Mouse (Mus musculus) testis, postnatal 14 days (tissue): ENCODE results near the gene Prdx6b.

Source experiments
- DNase-seq: peaks from one replicate; pipeline ENCODE4 v3.0.0; 2021; ENCODE audit warnings: low spot score

The Prdx6b gene

DNA sequence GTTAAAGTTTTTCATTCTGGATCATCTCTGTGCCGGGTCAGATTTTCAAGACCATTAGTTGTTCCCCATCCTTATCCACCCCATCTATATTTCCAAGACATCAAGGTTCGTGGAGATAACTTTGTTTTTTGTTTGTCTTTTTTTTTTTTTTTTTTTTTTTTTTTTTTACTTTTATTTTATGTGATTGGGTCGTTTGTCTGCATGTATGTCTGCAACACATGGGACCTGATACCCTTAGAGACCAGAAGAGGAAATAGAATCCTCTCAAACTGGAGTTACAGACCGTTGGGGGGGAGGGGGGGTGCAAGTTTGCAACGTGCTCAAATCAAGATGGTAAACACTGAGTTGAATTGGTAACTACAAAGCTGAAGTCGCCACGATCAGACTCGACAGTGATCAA, at the start of gene Prdx6b:
Gene Prdx6b (plus strand): TSS at position 301 of the 400 bp plus-strand sequence.
- no peak for DNase-seq

DNA sequence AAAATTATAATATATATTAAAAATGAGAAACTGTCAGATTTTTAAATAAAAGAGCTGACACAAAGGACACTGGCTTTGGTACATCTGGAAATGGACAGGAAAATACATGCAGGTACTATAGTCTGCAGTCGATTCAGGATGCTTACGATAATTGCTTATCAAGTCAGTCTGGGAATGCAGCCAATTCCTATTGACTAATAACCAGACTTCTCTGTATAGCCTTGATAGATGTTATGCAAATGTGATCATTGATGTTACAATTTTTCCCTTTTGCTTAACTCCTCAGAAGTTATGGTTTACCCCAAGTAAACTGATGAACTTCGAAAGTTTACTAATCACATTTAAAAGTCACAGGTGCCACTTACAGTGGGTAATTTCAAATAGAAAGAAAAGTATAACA, 44.8 kb upstream of the Prdx6b start:
- no peak for DNase-seq

DNA sequence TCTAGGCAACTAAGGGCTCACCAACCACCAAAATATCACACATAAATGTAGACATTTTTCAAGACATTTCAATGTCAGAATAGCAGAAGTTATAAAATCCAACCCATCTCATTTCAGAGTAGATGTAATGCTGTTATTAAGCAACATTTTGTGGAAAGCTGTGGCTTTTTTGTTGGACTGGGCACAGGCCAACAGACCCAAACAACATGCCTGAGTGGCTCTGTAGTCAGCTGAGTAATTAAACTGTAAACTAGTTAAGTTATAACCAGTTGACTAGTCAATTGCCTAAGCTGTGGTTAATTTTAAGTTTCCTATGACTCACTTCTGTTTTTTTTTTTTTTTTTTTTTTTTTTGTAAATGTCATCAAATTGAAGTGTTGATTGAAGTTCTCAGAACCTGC, 44.4 kb upstream of the Prdx6b start:
- no peak for DNase-seq

DNA sequence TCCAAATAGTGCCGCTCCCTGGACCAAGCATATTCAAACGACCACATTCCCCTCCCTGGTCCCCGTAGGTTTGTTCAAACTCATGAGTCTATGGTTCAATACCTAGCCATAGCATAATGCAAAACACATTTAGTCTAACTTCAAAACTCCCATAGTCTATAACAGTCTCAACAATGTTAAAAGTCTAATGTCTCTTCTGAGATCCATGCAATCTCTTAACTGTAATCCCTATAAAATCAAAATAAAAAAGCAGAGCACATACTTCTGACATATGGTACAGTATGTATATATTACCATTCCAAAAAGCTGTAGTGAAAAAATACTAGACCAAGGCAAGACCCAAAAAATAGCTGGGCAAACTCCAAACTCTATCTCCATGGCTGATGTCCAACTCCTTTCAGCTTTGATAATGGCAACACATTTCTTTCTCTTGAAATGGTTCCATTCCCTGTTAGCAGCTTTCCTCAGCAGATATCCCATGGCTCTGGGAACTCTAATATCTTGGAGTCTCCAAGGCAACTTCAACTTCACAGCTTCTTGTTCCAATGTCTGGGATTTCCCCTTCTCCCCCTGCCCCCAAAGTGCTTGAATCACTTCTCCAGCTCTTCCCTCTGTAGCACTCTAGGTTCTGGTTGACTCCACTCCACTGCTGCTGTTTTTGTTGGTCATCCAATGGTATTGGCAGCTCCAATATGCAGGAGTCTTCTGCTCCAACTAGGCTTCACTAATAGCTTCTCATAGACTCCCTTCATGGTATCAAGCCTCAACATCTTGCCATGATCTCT, 32.2 kb upstream of the Prdx6b start:
- no peak for DNase-seq

DNA sequence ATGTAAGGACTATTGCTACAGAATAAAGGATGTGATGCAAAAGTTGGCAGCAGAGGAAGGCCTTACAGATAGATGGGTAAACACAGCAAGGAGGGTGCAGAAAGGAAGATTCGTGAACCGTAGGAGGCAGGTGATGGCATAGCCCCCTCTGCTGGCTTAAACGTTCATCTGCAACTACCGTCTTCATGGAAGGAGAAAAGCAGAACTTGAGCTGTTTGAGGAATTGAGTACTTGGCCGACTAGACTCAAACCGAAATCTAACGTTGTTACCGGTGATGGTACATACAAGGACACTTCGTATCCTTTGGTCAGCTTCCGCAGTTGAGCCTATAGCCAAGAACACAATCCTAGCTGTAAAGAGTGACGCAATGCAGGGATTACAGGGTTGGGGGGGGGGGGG, 25.4 kb upstream of the Prdx6b start:
- DNase-seq, result peak; percentile 60

DNA sequence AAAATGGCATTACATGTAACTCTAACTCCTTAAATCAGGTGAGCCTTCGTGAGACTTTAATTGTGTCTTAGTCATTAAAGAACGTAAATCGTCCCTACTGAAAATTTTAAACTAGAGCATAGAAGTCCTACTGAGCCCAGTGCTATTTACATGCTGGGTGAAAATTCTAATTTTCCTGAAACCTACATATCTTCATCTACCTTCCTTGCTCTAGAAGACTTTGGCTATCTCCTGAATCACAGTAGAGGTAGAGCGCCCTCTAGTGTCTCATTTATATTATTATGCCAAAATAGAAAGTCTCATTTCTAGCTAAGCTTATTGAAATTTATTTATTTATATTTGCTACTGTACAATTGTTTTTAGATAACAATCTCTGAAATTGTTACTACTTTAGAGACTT, 24.2 kb upstream of the Prdx6b start:
- DNase-seq, result no peak

DNA sequence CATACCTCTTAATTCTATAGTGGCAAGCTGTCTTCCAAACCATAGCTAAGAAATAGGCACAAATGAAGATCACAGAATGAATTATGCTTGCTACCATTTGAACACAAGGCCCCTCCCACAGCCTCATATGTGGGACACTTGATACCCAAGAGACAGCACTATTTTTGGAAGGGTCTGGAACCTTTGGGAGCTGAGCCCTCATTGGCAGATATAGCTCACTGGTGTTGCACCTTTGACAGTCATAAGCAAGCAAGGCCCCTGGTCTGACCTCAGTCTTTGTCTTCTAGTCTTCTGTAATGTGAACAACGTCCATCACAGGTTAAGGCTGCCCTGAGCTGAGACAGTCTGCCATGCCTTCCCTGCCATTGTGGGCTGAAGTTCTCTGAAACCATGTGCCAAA, 20.8 kb upstream of the Prdx6b start:
- no peak for DNase-seq

DNA sequence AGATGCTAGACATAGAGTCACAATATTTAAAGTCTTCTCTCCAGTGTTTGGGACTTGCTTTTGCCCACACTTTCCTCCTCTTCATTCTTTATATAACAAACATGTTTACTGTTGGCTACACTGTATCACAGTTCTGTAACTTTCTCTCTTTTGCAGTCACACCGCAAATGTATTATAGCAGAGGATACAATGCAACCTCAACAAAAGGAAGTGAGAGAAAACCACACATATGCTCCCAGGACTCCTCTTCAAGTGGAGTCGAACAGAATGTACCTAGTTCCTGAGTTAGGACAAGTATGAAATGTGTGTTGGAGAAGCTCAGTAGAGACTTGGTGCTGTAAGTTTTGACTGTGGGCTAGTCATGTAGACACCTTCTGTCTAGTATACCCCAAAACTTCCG, 19.2 kb upstream of the Prdx6b start:
- DNase-seq, result no peak

DNA sequence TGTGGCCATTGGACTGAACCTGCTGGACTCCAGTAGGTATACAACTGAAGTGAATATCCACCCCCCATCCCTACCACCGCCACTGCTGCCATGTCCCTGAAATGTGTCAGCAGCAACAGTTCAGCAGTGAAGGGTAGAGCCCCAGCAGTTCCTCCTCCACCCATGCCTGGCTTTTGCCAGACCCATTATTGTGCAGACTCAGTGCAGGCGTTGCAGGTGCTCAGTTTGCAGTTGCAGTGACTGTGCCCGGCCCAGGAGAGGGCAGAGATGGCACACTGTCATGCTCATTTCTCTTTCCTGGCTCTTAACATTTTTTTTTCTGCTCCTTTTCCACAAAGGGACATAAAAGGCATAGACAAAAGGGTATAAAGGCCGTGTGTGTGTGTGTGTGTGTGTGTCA, 18.5 kb upstream of the Prdx6b start:
- no peak for DNase-seq

DNA sequence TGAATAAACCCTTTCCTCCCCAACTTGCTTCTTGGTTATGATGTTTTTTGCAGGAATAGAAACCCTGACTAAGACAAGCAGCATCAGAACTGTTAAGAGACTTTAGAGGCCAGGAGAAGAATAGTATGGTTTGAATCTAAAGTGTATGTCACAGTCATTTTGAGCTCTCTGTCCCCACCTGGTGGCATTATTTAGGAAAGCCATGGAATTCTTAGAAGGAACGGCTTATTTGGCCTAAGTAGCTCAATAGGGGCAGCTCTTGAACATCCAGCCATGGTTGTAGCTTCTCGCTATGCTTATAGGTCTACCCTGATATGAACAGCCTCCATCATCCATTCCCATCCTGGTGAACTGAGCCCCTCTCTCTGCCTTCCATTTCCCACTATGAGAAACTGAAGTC, 17.1 kb upstream of the Prdx6b start:
- no peak for DNase-seq

DNA sequence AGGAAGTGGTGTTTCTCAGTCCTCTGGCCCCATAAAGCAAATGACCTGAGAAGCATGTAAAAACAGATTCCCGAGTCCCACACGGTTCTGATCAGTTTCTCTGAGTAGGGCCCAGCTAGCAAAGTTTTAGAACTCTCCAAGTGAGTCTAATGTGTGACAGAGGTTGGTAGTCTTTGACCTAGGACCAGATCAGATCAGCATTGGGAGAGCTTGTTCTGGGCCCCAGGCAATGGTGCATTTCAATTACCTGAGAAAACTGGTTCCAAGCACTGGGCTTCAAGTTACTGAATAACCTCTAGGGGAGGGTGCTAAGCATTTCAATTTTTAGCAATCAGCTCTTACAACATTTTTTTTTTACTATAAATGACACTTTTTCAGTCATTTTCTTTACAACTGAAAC, 10.1 kb upstream of the Prdx6b start:
- DNase-seq, result peak; percentile 9

DNA sequence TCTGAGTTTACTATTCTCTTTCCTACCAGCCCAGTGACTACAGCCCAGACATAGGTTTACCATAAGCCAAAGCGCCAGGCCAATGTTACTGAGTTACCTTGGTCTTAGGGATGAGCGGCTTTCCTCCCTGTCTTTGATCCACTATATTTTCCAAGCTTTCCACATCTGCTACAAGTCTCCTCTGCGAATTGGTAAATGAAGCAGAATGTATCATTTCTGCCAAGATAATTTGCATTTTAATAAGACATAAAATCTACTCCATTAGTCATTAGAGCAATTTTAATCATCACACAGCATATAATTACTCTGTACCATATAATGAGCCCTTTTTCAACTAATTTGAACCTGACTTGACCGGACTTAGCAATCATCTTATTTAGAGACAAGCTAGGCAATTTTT, 5.9 kb upstream of the Prdx6b start:
- no peak for DNase-seq

DNA sequence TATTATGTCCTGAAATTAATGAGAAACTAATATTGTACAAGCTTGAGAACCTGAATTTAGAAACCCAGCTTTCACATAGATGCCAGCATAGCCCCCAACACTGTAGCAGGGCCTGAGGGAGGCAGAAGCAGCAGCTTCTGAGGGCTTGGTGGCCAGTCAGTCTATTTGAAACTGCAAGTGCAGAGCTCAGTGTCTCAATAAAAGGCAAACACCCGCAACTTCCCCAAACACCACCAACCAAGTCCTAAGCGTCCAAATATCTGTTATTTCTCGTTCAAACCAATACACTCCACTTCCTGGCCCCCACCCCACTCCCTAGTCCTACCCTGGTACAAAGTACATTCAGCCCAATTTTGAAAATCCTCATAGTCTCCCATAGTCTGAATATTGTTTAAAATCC, 6.1 kb downstream of the Prdx6b start:
- DNase-seq, result no peak

DNA sequence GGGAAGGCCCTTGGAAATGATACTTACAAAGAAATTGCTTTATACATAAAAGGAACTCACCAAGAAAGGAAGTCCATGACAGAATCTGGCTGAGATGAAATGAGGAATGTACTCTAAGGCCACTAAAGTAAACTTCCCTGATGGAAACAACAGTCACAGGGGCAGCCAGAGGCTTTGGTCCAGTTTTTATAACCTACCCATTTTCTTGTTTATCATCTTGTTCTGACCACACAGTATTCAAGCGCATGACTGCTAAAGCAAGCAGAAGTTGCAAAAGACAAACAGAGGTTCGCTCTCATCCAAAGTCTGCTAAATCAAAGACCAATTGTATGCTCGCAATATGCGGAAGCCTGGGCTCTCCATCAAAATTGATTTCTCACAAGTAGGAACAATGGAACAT, 8.5 kb downstream of the Prdx6b start:
- DNase-seq, result no peak

DNA sequence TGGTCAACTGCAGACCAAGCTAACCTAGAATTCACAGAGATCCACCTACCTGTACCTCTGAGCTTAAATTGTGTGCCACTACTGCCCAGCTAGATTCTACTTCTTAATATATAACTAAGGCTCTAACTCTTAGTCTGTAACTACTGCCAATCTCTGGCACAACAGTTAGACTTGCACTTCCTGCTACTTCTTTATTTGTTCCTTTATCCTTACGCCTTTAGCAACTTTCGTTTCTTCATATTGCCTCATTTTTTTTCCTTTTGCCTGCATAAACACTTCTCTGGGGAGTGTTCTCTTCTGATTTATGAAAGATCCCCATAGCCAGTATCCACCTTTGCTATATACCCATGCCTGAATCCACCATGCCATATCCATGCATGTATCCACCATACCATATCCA, 11.7 kb downstream of the Prdx6b start:
- DNase-seq, result no peak

DNA sequence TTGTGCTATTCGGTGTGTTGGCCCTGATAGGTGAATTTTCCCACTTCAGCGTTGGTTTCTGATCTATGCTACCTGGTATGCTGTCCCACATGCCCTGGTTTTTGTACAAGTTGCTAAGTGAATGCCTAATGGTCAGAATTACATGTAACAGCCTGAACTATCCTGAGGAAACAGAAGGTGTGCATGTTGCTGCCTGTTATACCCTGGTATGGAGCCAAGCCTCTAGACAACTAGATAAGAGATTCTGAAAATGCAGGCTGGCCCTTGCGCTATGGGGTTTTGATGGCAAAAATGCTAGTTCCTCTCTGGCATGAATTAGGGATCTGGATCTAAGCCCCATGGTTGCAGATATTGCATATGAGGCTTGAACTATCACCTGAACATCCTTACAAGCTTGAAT, 15.4 kb downstream of the Prdx6b start:
- no peak for DNase-seq

DNA sequence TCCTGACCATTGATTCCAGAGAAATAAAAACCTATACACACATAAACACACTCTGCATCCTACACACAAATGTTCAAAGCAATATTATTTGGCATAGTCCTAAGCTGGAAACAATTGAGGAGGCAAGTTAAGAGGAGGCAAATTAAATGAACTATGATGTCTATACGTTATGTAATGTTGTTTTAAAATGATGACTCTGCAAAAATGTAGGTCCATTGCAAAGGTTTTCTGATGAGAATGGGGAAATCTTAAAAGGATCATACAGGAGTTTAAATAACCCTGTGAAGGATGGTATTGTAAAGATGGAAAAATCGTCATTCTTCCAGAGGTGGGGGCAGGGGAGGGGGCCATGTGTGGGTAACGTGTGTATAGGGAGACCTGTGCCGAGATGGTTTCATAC, 17.5 kb downstream of the Prdx6b start:
- DNase-seq, result no peak

DNA sequence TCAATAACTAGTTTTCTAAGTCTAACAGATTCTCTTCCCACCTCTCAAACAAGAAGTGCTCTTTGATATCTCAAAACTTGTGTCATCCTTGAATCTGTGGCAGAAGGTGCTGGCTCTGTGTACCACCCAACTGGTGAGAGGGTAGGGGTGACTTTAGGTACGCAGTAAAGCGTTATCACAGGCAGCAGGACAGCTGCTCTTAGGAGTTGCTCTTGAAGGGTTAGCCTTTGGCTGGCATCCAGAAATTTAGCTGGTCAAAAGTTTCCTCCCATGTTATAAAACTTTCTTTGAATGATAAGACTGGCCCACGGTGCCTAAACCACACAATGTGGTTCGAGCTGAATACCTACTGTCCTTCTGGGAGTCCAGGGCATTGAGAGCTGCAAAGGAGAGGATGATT, 18.5 kb downstream of the Prdx6b start:
- no peak for DNase-seq

DNA sequence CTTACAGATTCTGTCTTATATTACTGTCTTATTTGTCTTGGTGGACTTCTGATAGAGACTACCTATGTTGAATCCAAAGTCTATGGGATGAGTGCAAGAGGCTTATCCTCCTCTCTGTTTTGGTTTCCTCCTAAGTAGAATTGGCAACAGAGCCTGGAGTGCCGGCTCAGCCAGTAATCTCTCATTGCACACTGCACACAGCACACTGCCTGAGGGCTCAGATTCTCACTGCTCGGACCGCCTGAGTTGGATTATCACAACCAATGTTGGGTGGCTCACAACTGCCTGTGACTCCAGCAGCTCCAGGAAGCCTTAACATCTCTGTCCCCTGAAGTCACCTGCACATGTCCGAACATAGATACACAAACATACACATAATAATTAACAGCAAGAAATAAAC, 19.1 kb downstream of the Prdx6b start:
- no peak for DNase-seq

DNA sequence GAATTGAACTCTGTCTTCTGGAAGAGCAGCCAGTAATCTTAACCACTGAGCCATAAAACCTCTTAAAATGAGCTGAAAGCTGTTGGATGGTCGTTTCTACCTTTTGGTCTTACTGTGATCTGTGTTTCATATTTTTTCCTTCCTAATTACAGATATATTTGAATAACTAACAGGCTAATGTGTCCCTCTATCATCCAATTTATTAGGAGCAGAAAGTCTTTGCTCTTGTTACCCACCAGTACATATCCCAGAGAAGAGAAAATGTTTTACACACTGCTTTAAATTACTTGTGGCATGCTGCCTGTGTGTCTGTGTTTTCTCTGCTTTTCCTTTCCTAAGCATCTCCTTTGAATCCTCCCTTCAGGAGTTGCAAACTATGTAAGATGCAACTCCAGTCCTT, 21.9 kb downstream of the Prdx6b start:
- DNase-seq, result no peak

DNA sequence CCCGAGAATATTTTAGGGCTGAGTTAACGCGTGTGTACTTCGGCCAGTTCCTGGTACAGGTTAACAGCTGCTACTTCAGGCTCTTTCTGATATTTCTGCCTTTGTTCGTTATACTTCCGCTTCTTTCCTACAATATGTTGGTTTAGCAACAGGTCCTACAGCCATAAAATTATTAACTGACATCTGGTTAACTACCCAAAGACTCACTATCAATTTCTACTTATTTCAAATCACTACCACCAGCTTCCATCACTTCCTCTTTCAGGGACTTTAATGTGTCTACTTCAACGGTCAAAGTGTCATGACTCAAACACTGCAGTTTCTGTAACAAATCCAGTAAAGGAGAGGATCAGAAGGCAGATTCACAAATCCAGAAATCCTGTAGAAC, 22.6 kb downstream of the Prdx6b start:
- DNase-seq, result no peak

DNA sequence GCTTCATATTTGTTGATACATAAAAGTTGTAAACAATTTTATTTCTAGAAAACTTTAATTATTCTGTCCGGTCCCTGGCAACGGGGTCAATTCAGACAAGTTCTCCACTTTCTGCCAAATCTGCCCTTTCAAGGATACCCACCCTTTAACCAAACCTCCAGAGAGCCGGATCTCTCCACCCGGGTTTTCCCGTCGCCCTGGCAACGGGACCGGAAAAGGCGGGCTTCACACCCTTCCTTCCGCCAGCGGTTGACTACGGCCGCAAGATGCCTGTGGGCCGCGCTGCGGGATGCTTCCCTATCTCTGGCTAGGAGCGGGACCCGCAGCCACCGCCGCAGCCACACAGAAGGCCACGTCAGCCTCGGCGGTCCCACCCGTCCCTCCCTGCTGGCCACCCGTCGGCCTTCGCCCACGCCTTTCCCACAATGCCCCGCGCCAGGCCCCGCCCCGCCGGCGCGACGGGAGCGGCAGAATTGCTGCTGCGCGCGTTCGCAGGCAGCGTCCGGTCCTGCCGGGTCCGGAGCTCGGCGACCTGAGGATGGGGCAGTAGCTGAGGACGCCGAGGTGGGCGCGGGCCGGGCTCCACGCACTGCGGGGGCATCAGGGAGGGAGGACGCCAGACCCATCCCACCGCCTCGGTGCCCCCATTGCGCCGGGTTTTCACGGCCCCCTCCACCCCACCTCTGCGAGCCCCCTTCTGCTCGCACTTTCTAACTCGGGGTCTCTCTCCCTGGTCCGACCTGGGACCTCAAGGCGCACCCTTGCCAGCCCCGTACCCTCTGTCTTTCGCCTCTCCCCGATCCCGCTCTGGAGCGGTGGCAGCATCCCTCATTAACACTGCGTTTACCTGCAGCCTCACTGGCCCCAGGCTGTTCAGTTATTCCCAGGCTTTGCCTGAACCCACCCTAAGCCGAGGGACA, 23.2 kb downstream of the Prdx6b start, which contains the start of gene Dnajc10:
Gene Dnajc10 (plus strand): TSS at position 225 of the 920 bp plus-strand sequence.
- DNase-seq, result peak; percentile 90

DNA sequence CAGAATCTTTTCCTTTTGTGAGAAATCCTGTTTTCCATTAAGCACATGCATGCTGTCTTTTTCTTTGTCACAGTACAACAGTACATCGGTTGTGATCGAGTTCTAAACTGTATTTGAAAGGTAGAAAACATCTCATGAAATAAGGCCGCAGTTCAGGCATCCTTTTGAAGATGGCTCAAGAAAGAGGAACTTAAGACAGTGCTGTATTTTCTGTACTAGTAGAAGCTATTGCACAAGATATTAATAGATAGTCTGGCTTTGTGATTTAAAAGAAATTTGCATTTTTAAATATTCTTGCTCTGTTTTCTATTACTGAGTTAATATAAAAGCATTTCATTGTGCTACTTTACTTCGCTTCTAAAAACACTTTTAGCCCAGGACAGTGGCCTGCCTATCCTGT, 30.6 kb downstream of the Prdx6b start:
- DNase-seq, result no peak
